Comparison of ENCODE assay signal across 7 mouse cellular contexts in the genomic region with DNA sequence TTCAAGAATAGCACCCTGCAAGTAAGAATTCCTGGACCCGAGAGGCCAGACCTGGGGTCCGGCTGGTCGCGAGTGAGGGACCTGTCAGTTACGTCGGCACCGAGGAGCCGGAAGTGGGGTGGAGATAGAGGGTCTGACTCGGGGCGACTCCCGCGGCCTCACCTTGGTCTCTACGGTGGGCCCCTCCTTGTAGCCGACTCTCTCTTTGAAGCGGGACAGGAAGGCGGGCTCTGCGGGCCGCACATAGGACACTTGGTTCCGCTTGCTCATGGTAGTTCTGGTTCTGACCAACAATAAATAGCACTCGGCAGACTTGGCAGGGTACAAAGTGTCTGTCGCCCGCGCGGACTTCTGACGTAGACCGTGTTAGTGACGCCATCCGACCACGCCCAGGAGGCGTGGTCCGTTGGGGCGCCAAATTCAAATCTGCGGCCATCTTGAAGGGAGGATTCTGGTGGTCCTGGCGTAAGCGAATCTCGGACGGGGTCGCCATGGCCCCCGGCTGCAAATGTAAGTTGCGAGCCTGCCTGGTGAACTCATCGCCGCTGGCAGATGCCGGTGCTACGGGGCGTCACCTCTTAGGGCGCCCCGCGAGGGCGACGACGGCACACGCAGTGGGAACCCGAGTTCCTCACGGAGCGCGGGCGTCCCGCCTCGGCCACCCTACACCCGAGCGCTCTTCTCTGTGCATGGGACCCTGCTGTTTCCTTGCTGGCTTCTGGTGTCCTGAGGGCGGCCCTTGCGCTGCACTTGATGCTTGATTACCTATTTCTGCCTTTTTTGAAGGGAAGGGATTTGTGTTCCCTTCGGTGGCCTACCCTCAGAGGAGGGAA. TPM values are rescaled to one million over a fixed set of nuclear protein-coding genes. Genes with fewer than 3 reads are reported as not detected.
A peak's percentile ranks its signal among the peaks of the same experiment; 100 is the strongest.
DNase-seq lines count a peak whose midpoint lies in the region; ATAC-seq lines count a peak whose summit lies in the region.

A gene (minus strand): TSS at position 358 of the 833 bp plus-strand sequence.
A gene (plus strand): TSS at position 404 of the 833 bp plus-strand sequence.

- H3K4me1 ChIP-seq in embryonic facial prominence, embryonic 11.5 days (ENCODE audit: control insufficient read depth, insufficient read depth, low read length), result no peaks in the 10 kb centered on the region
- peaks cover 3% of the 10 kb centered on the region; the same call in 1 of the 2 replicates for H3K4me1 ChIP-seq in limb, embryonic 11.5 days (ENCODE audit: control insufficient read depth, insufficient read depth, low read length)
- H3K4me1 ChIP-seq in midbrain, embryonic 14.5 days (ENCODE audit: control insufficient read depth, insufficient read depth, low read length), result peaks cover 8% of the 10 kb centered on the region; the same call in 1 of the 2 replicates

- H3K27me3 ChIP-seq in embryonic facial prominence, embryonic 11.5 days (ENCODE audit: control insufficient read depth, insufficient read depth, low read length), result no peaks in the 10 kb centered on the region
- no peaks in the 10 kb centered on the region for H3K27me3 ChIP-seq in limb, embryonic 11.5 days (ENCODE audit: control insufficient read depth, insufficient read depth, low read length)
- H3K27me3 ChIP-seq in midbrain, embryonic 14.5 days (ENCODE audit: control insufficient read depth, insufficient read depth, low read length), result no peaks in the 10 kb centered on the region

- ATAC-seq in embryonic facial prominence, embryonic 11.5 days (replicated peaks; ENCODE audit: insufficient number of reproducible peaks, low FRiP score, low TSS enrichment, low read depth), result peak; percentile 91
- peak; percentile 91 for ATAC-seq in granulocyte monocyte progenitor cell, adult 5-6 weeks (replicated peaks; ENCODE audit: poor library complexity, severe bottlenecking)
- peak; percentile 96 for ATAC-seq in limb, embryonic 11.5 days (ENCODE audit: insufficient number of reproducible peaks, low FRiP score, low TSS enrichment, low read depth)
- peak; percentile 97 for ATAC-seq in midbrain, embryonic 14.5 days (ENCODE audit: low FRiP score, low TSS enrichment)

- H3K9me3 ChIP-seq in embryonic facial prominence, embryonic 11.5 days (replicated peaks; ENCODE audit: control insufficient read depth, low read length), result no peaks in the 10 kb centered on the region
- no peaks in the 10 kb centered on the region for H3K9me3 ChIP-seq in limb, embryonic 11.5 days (ENCODE audit: control insufficient read depth, low read length)
- H3K9me3 ChIP-seq in midbrain, embryonic 14.5 days (ENCODE audit: control insufficient read depth, low read length), result no peaks in the 10 kb centered on the region

- H3K36me3 ChIP-seq in embryonic facial prominence, embryonic 11.5 days (replicated peaks; ENCODE audit: control insufficient read depth, insufficient read depth, low read depth, low read length), result no peaks in the 10 kb centered on the region
- peaks cover 4% of the 10 kb centered on the region for H3K36me3 ChIP-seq in limb, embryonic 11.5 days (ENCODE audit: control insufficient read depth, insufficient read depth, low read length)
- peaks cover 18% of the 10 kb centered on the region for H3K36me3 ChIP-seq in midbrain, embryonic 14.5 days (ENCODE audit: control insufficient read depth, insufficient read depth, low read length)

- peak within 1 kb of the TSS; percentile 67 for H3K4me2 ChIP-seq in embryonic facial prominence, embryonic 11.5 days (ENCODE audit: low read depth, low read length)
- peak within 1 kb of the TSS; percentile 48 for H3K4me2 ChIP-seq in limb, embryonic 11.5 days (ENCODE audit: low read depth, severe bottlenecking)
- H3K4me2 ChIP-seq in midbrain, embryonic 14.5 days (ENCODE audit: low read length), result peak within 1 kb of the TSS; percentile 81

- H3K4me3 ChIP-seq in embryonic facial prominence, embryonic 11.5 days (ENCODE audit: low read depth, low read length), result peak within 1 kb of the TSS; percentile 92
- H3K4me3 ChIP-seq in limb, embryonic 11.5 days (ENCODE audit: low read depth, low read length), result peak within 1 kb of the TSS; percentile 93
- H3K4me3 ChIP-seq in midbrain, embryonic 14.5 days (replicated peaks; ENCODE audit: low read depth, low read length), result peak within 1 kb of the TSS; percentile 68

- peak within 1 kb of the TSS; percentile 82 for H3K9ac ChIP-seq in embryonic facial prominence, embryonic 11.5 days (replicated peaks; ENCODE audit: low read length)
- peak within 1 kb of the TSS; percentile 82 for H3K9ac ChIP-seq in limb, embryonic 11.5 days (ENCODE audit: low read length)
- peak within 1 kb of the TSS; percentile 58 for H3K9ac ChIP-seq in midbrain, embryonic 14.5 days (replicated peaks; ENCODE audit: low read length)

- DNase-seq in adrenal gland, postnatal 14 days, result peak; percentile 95
- DNase-seq in embryonic facial prominence, embryonic 11.5 days (ENCODE audit: low spot score), result peak; percentile 97
- DNase-seq in kidney, adult 11 months, result peak; percentile 86
- peak; percentile 98 for DNase-seq in limb, embryonic 11.5 days (ENCODE audit: low spot score)
- DNase-seq in midbrain, embryonic 14.5 days, result peak; percentile 97
- DNase-seq in spleen, adult 18-20 months, result peak; percentile 79 to 94

- peak within 1 kb of the TSS; percentile 79 for H3K27ac ChIP-seq in embryonic facial prominence, embryonic 11.5 days (replicated peaks; ENCODE audit: low read depth, low read length)
- peak within 1 kb of the TSS; percentile 69; the same call in 1 of the 2 replicates for H3K27ac ChIP-seq in limb, embryonic 11.5 days (replicated peaks; ENCODE audit: low read depth, low read length)
- peak within 1 kb of the TSS; percentile 70 for H3K27ac ChIP-seq in midbrain, embryonic 14.5 days (replicated peaks; ENCODE audit: low read depth, low read length)

- under 1% methylated on average over 64 of the region's 64 CpGs for WGBS in embryonic facial prominence, embryonic 11.5 days
- WGBS in limb, embryonic 11.5 days, result 0% methylated on average over 63 of the region's 64 CpGs
- under 1% methylated on average over 64 of the region's 64 CpGs for WGBS in midbrain, embryonic 14.5 days

RNA-seq across cellular contexts. Expression of the first gene that starts in this region (rescaled TPM):
- 21.9 and 22.4 TPM in 2 replicates for total RNA-seq in adrenal gland, postnatal 14 days (2021)
- 32.3 and 37.5 TPM in 2 replicates for polyA plus RNA-seq in embryonic facial prominence, embryonic 11.5 days (2014; fragmentation: Nextera tagmentation; extraction: Ambion mirVana)
- total RNA-seq in granulocyte monocyte progenitor cell, adult 5-6 weeks (2014; fragmentation: Nextera tagmentation), result 27.6 and 61.2 TPM in 2 replicates
- 24.9 and 35.6 TPM in 2 replicates for total RNA-seq in granulocyte monocyte progenitor cell, adult 5-6 weeks (2017)
- polyA plus RNA-seq in limb, embryonic 11.5 days (2014; fragmentation: Nextera tagmentation; extraction: Ambion mirVana), result 32.3 and 33.5 TPM in 2 replicates
- polyA plus RNA-seq in midbrain, embryonic 14.5 days (2014; fragmentation: Nextera tagmentation; extraction: Ambion mirVana), result 36.5 and 37.7 TPM in 2 replicates

RNA-seq across cellular contexts. Expression of the second gene that starts in this region (rescaled TPM):
- 10.8 and 12.2 TPM in 2 replicates for total RNA-seq in adrenal gland, postnatal 14 days (2021)
- polyA plus RNA-seq in embryonic facial prominence, embryonic 11.5 days (2014; fragmentation: Nextera tagmentation; extraction: Ambion mirVana), result 49.4 and 52.5 TPM in 2 replicates
- 75.0 and 101 TPM in 2 replicates for total RNA-seq in granulocyte monocyte progenitor cell, adult 5-6 weeks (2014; fragmentation: Nextera tagmentation)
- total RNA-seq in granulocyte monocyte progenitor cell, adult 5-6 weeks (2017), result 270 and 405 TPM in 2 replicates
- polyA plus RNA-seq in limb, embryonic 11.5 days (2014; fragmentation: Nextera tagmentation; extraction: Ambion mirVana), result 71.1 and 81.9 TPM in 2 replicates
- polyA plus RNA-seq in midbrain, embryonic 14.5 days (2014; fragmentation: Nextera tagmentation; extraction: Ambion mirVana), result 8.0 and 13.6 TPM in 2 replicates

Comparison
In these comparisons a context has a peak if more than half of its experiments do, and no peak if none do; other contexts are left out.
1. Peak in every context shown above with its lines: DNase-seq, ATAC-seq, H3K4me3 ChIP-seq and H3K27ac ChIP-seq.